In genomic region chr12:117562085-117562484, GRCm38 (mm10) we compare ENCODE assay signal across 15 mouse cellular contexts.
"Had no signal": no experiment of that assay in that cellular context is flagged by ENCODE, and none has a peak within 500 bp of the region (broad histone marks: within the 10 kb centered on the region; RNA-seq: fewer than 3 reads in every experiment).

No protein-coding gene starts in this region.

- H3K4me3 ChIP-seq: layer of hippocampus, adult 2 months; liver, embryonic 12.5 days; liver, embryonic 15.5 days; lung, embryonic 15.5 days; midbrain, embryonic 10.5 days; neural tube, embryonic 13.5 days had no signal

- H3K9me3 ChIP-seq: liver, embryonic 12.5 days; liver, embryonic 15.5 days; lung, embryonic 15.5 days; midbrain, embryonic 10.5 days; neural tube, embryonic 13.5 days had no signal

- H3K4me1 ChIP-seq: liver, embryonic 12.5 days; liver, embryonic 15.5 days; midbrain, embryonic 10.5 days; neural tube, embryonic 13.5 days had no signal

- H3K36me3 ChIP-seq: liver, embryonic 12.5 days; liver, embryonic 15.5 days; lung, embryonic 15.5 days; midbrain, embryonic 10.5 days; neural tube, embryonic 13.5 days had no signal

- H3K9ac ChIP-seq: liver, embryonic 12.5 days; liver, embryonic 15.5 days; lung, embryonic 15.5 days; neural tube, embryonic 13.5 days had no signal

- H3K4me2 ChIP-seq: liver, embryonic 12.5 days; liver, embryonic 15.5 days; lung, embryonic 15.5 days; neural tube, embryonic 13.5 days had no signal

- H3K27me3 ChIP-seq: lung, embryonic 15.5 days; neural tube, embryonic 13.5 days had no signal

- ATAC-seq: liver, embryonic 12.5 days had no signal

- H3K27ac ChIP-seq: kidney, postnatal 0 days; liver, embryonic 12.5 days; liver, embryonic 15.5 days; lung, embryonic 15.5 days; midbrain, embryonic 10.5 days; neural tube, embryonic 13.5 days had no signal

- DNase-seq: kidney, adult 18-20 months; kidney, adult 9 months; kidney, postnatal 25 days; lung, adult 18-20 months; lung, postnatal 10 days; lung, postnatal 4 days; midbrain, embryonic 14.5 days; thymus, postnatal 25 days had no signal
